Mouse (Mus musculus) ES-Bruce4 (cell line): ENCODE results near the gene Akap13.

Experiments
- CTCF ChIP-seq: IDR thresholded peaks from one replicate; pipeline ENCODE4 v1.8.1; 2011; ENCODE audit warnings: low read depth, low read length
- POLR2A ChIP-seq: IDR thresholded peaks from one replicate; pipeline ENCODE4 v1.8.1; 2011; ENCODE audit warnings: low read length; ENCODE audit not compliant: insufficient read depth

- TF ChIP-seq POLR2A (no peak), CTCF (no peak)
Measured at GRCm38 (mm10) chr7:75549856-75550255, 94.5 kb downstream of the Akap13 start.
